Mouse (Mus musculus) MEL (cell line): ENCODE data around the gene Nudt3.
A peak's percentile ranks its signal among the peaks of the same experiment; 100 is the strongest.

Experiments
- CTCF ChIP-seq, 3 experiments: IDR thresholded peaks in 2 of 3; conservative IDR thresholded peaks in 1 of 3; 2 replicates each; pipeline ENCODE4 v1.5.1; 2011 to 2012; ENCODE audit warnings: low read length in 3 of 3, low read depth in 2 of 3, mild to moderate bottlenecking in 2 of 3, improper control_type of control experiment in 1 of 3, inconsistent platforms in 1 of 3, mixed read lengths in 1 of 3, moderate library complexity in 1 of 3; ENCODE audit not compliant: control insufficient read depth in 1 of 3, insufficient read depth in 1 of 3, poor library complexity in 1 of 3, severe bottlenecking in 1 of 3
- E2F4 ChIP-seq: IDR thresholded peaks from 2 replicates; pipeline ENCODE4 v1.6.1; 2011; ENCODE audit warnings: low read depth, low read length, improper control_type of control experiment, borderline replicate concordance
- EP300 ChIP-seq, 2 experiments: IDR thresholded peaks; 2 replicates each; pipeline ENCODE4 v1.6.1; 2011; ENCODE audit warnings: improper control_type of control experiment in 2 of 2, low read length in 2 of 2, low read depth in 1 of 2, mild to moderate bottlenecking in 1 of 2
- GATA1 ChIP-seq: IDR thresholded peaks from 2 replicates; pipeline ENCODE4 v1.6.1; 2011; ENCODE audit warnings: low read depth, low read length, improper control_type of control experiment
- KAT2A ChIP-seq: conservative IDR thresholded peaks from 2 replicates; pipeline ENCODE4 v1.6.1; 2012; ENCODE audit warnings: low read depth, low read length, improper control_type of control experiment, inconsistent platforms
- POLR2A ChIP-seq, 2 experiments: IDR thresholded peaks; 2 replicates each; pipeline ENCODE4 v1.6.1; 2011 to 2012; ENCODE audit warnings: low read length in 2 of 2, mild to moderate bottlenecking in 2 of 2, control low read depth in 1 of 2, improper control_type of control experiment in 1 of 2, low read depth in 1 of 2, moderate library complexity in 1 of 2; ENCODE audit not compliant: control insufficient read depth in 1 of 2, insufficient read depth in 1 of 2, poor library complexity in 1 of 2
- POLR2AphosphoS5 ChIP-seq: IDR thresholded peaks from 2 replicates; pipeline ENCODE4 v1.6.1; 2012; ENCODE audit warnings: low read depth, borderline replicate concordance, mild to moderate bottlenecking, inconsistent platforms, low read length, moderate library complexity, mixed read lengths
- USF1 ChIP-seq: IDR thresholded peaks from 2 replicates; pipeline ENCODE4 v1.6.1; 2014; ENCODE audit warnings: low read depth, mild to moderate bottlenecking, inconsistent platforms, low read length, improper control_type of control experiment, moderate library complexity

DNA sequence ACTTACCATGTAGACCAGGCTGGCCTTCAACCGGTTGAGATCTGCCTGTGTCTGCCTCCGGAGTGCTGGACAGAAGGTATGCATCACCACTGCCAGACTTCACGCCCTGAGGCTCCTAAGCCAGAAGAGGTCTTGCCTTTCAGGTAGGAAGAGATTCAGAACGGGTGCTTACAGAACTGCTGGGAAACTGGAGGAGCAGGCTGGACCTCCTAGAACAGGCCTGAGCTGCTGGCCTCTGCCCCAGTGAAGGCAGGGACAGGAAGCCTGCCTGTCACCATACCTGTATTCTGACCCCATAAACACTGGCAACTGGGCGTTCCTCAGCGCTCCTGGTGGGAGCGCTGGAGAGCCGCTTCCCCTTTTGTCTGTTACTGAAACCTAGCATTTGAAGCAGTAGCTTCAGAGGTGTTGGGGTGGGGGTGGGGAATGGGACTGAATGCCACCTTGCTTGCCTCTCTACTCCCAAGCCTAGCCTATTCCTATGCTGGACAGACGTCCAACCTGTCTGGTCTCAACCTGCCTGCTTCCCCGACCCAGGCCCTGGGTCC is 71.8 kb downstream of the Nudt3 start:
- TF ChIP-seq GATA1 (no peak), POLR2A (IDR thresholded peaks at IDR 0.05; ENCODE audit: control insufficient read depth in 1 of 2, insufficient read depth in 1 of 2, low read depth in 1 of 2, low read length in 2 of 2, poor library complexity in 1 of 2) (no peak), CTCF (IDR thresholded peaks at IDR 0.05 in 2 of 3, conservative IDR thresholded peaks at IDR 0.05 in 1 of 3; ENCODE audit: control insufficient read depth in 1 of 3, insufficient read depth in 1 of 3, low read depth in 2 of 3, low read length in 3 of 3, poor library complexity in 1 of 3, severe bottlenecking in 1 of 3) (peak in 2 of 3 experiments; percentile 21 to 35; a peak in 3 of 6 replicates), POLR2AphosphoS5 (no peak), KAT2A (no peak), EP300 (IDR thresholded peaks at IDR 0.05; ENCODE audit: low read depth in 1 of 2, low read length in 2 of 2) (no peak), E2F4 (no peak), USF1 (no peak)
